25 mouse cellular contexts compared by ENCODE assay signal in the genomic region with DNA sequence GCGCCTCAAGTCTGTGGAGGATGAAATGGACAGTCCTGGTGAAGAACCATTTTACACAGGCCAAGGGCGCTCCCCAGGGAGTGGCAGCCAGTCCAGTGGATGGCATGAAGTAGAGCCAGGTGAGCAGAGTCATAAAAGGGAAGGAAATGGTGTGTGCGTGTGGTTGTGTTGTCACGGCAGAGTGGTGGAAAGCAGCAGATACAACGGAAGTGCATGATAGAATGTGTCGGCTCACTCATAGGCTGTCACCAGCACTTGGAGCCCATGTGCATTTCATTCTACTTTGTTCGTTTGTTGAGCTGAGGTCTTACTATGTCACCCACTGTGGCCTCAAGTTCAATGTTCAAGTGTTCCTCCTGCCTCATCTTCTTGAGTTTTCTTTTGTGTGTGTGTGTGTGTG.
DNase-seq lines count a peak whose midpoint lies in the region; ATAC-seq lines count a peak whose summit lies in the region.
"Had no signal": no experiment of that assay in that cellular context is flagged by ENCODE, and none has a peak within 500 bp of the region (broad histone marks: within the 10 kb centered on the region; RNA-seq: fewer than 3 reads in every experiment).

No protein-coding gene starts in this region.

- peaks cover 2% of the 10 kb centered on the region; the same call in 1 of the 2 replicates for H3K36me3 ChIP-seq in embryonic facial prominence, embryonic 10.5 days (replicated peaks)
- H3K36me3 ChIP-seq: liver, embryonic 15.5 days; neural tube, embryonic 15.5 days had no signal

- peak; percentile 49 for DNase-seq in thymus, postnatal 0 days (ENCODE audit: low spot score)
- DNase-seq in thymus, postnatal 10 days (ENCODE audit: low spot score in 2 of 2), result no peak
- no peak for DNase-seq in left cerebral cortex, adult 11 months (ENCODE audit: low spot score)
- DNase-seq in embryonic facial prominence, embryonic 10.5 days (ENCODE audit: low spot score), result no peak
- DNase-seq in layer of hippocampus, postnatal 25 days (ENCODE audit: extremely low spot score in 1 of 2, low spot score in 1 of 2), result no peak
- DNase-seq: adrenal gland, postnatal 25 days; cerebellum, adult 11 months; cerebellum, postnatal 10 days; embryo, embryonic 11 days; forebrain, postnatal 0 days; gastrocnemius, postnatal 36 days; heart, postnatal 10 days; kidney, adult 11 months; layer of hippocampus, postnatal 36 days; midbrain, embryonic 14.5 days; retina, postnatal 1 day had no signal

- H3K27me3 ChIP-seq in embryonic facial prominence, embryonic 10.5 days (replicated peaks; ENCODE audit: low read depth, poor library complexity, severe bottlenecking), result no peaks in the 10 kb centered on the region
- H3K27me3 ChIP-seq: embryonic facial prominence, embryonic 15.5 days; hindbrain, embryonic 13.5 days; liver, embryonic 15.5 days; neural tube, embryonic 15.5 days had no signal

- no peaks in the 10 kb centered on the region for H3K9me3 ChIP-seq in embryonic facial prominence, embryonic 10.5 days
- H3K9me3 ChIP-seq: embryonic facial prominence, embryonic 15.5 days; heart, embryonic 10.5 days; liver, embryonic 15.5 days; neural tube, embryonic 15.5 days had no signal

- H3K27ac ChIP-seq in embryonic facial prominence, embryonic 10.5 days (replicated peaks), result no peak overlapping the region
- H3K27ac ChIP-seq: embryonic facial prominence, embryonic 15.5 days; heart, embryonic 10.5 days; hindbrain, embryonic 13.5 days; kidney, postnatal 0 days; liver, embryonic 15.5 days; neural tube, embryonic 15.5 days had no signal

- no peak overlapping the region for H3K4me3 ChIP-seq in embryonic facial prominence, embryonic 10.5 days
- H3K4me3 ChIP-seq: embryonic facial prominence, embryonic 15.5 days; heart, embryonic 10.5 days; hindbrain, embryonic 13.5 days; liver, embryonic 15.5 days; myocyte; neural tube, embryonic 15.5 days had no signal

- ATAC-seq in common myeloid progenitor, adult 5-6 weeks (replicated peaks; ENCODE audit: low read depth, poor library complexity, severe bottlenecking), result peak; percentile 74
- peak; percentile 79 for ATAC-seq in megakaryocyte progenitor cell, adult 5-6 weeks (replicated peaks; ENCODE audit: poor library complexity)
- ATAC-seq: forebrain, postnatal 0 days had no signal

- 91% methylated on average over 7 of the region's 7 CpGs for WGBS in embryonic facial prominence, embryonic 10.5 days

- no peaks in the 10 kb centered on the region for H3K4me1 ChIP-seq in embryonic facial prominence, embryonic 10.5 days
- H3K4me1 ChIP-seq: embryonic facial prominence, embryonic 15.5 days; heart, embryonic 10.5 days; liver, embryonic 15.5 days had no signal
